Mouse (Mus musculus) lung, adult 2 months (tissue): ENCODE results near the gene Pparg.

Source experiments
- CTCF ChIP-seq: fragments of 200-500 bp; IDR thresholded peaks from 2 replicates; pipeline ENCODE4 v1.5.1; 2011; ENCODE audit warnings: mild to moderate bottlenecking, low read length, control low read depth; ENCODE audit not compliant: insufficient read depth
- POLR2A ChIP-seq: fragments of 200-500 bp; IDR thresholded peaks from 2 replicates; pipeline ENCODE4 v1.6.1; 2011; ENCODE audit warnings: low read depth, mild to moderate bottlenecking, control low read depth, low read length, borderline replicate concordance; ENCODE audit errors: extremely low read depth

DNA sequence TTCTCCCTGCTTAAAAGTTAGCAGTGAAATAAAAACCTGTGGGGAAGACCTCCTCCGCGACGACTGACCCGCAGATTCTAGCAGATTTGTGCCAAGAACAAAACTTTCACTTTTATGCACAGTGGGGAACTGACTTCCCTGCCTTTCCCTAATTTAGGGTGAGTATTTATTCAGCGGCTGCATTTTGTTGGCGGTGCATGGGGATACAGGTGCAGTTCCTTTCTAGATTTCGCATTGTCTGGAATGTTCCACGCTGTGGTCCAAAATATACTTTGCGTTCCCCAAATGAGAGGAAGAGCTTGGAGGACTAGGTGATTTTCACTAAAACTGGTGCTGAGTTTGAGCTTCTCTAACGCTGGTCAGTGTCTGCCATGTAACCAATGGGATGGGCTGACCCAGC, 16.6 kb upstream of the Pparg start:
- TF ChIP-seq POLR2A (no peak), CTCF (no peak)
